Mouse (Mus musculus) CH12.LX (cell line): ENCODE measurements around the gene Tmem82. TPM values are rescaled to one million over a fixed set of nuclear protein-coding genes. Genes with fewer than 3 reads are reported as not detected.

Experiments
- DNase-seq: peaks from one replicate; pipeline ENCODE4 v3.0.0-alpha.2; 2013; ENCODE audit errors: extremely low read depth
- H3K27ac ChIP-seq: 2 replicates; pipeline ENCODE4 v1.5.1; 2012; ENCODE audit warnings: low read depth, mild to moderate bottlenecking, control low read depth, moderate library complexity; ENCODE audit not compliant: insufficient read depth
- H3K27me3 ChIP-seq: replicated peaks from 2 replicates; pipeline ENCODE3; 2012; ENCODE audit warnings: inconsistent platforms
- H3K36me3 ChIP-seq, 2 experiments: replicated peaks in 1 of 2; 2 replicates each; pipeline versions ENCODE3 to v1.6.1; 2012; ENCODE audit warnings: inconsistent platforms in 1 of 2, low read length in 1 of 2, mild to moderate bottlenecking in 1 of 2, mixed read lengths in 1 of 2, moderate library complexity in 1 of 2; ENCODE audit not compliant: control insufficient read depth in 1 of 2, insufficient read depth in 1 of 2
- H3K4me1 ChIP-seq, 2 experiments: 2 replicates each; pipeline ENCODE4 v1.6.1; 2012; ENCODE audit warnings: inconsistent platforms in 1 of 2, moderate library complexity in 1 of 2; ENCODE audit not compliant: insufficient read depth in 2 of 2, control insufficient read depth in 1 of 2
- H3K4me2 ChIP-seq: 2 replicates; pipeline ENCODE4 v1.6.1; 2012; ENCODE audit warnings: low read depth, mild to moderate bottlenecking, control low read depth; ENCODE audit not compliant: poor library complexity, insufficient read depth, severe bottlenecking
- H3K4me3 ChIP-seq, 3 experiments: fragments of 150-350 bp in 1 of 3; sonication (generic) in 1 of 3; replicated peaks in 1 of 3; 2 replicates each; pipeline versions ENCODE3 to v1.5.1; 2011 to 2012; ENCODE audit warnings: low read depth in 2 of 3, low read length in 2 of 3, mild to moderate bottlenecking in 2 of 3, moderate library complexity in 2 of 3, control low read depth in 1 of 3, improper control_type of control experiment in 1 of 3, inconsistent platforms in 1 of 3, mixed read lengths in 1 of 3; ENCODE audit not compliant: poor library complexity in 1 of 3
- H3K79me2 ChIP-seq: replicated peaks from 2 replicates; pipeline ENCODE4 v1.6.1; 2012; ENCODE audit warnings: mild to moderate bottlenecking, moderate library complexity; ENCODE audit not compliant: control insufficient read depth, poor library complexity, insufficient read depth, severe bottlenecking; ENCODE audit errors: extremely low read depth
- H3K9ac ChIP-seq: 2 replicates; pipeline ENCODE4 v1.6.1; 2012; ENCODE audit warnings: low read depth, mild to moderate bottlenecking, control low read depth, moderate library complexity; ENCODE audit not compliant: insufficient read depth
- H3K9me3 ChIP-seq: replicated peaks from 2 replicates; pipeline ENCODE3; 2012; ENCODE audit warnings: low read length, inconsistent platforms, mixed read lengths
- BHLHE40 ChIP-seq: IDR thresholded peaks from 2 replicates; pipeline ENCODE4 v1.6.1; 2011; ENCODE audit warnings: mild to moderate bottlenecking, low read depth, low read length, improper control_type of control experiment
- CHD1 ChIP-seq: IDR thresholded peaks from 2 replicates; pipeline ENCODE4 v1.6.1; 2012; ENCODE audit warnings: low read depth, low read length, improper control_type of control experiment, inconsistent platforms
- ELF1 ChIP-seq: IDR thresholded peaks from 2 replicates; pipeline ENCODE4 v1.6.1; 2014; ENCODE audit warnings: low read depth, mild to moderate bottlenecking, inconsistent platforms, low read length, improper control_type of control experiment
- EP300 ChIP-seq: IDR thresholded peaks from 2 replicates; pipeline ENCODE4 v1.6.1; 2011; ENCODE audit warnings: low read length, improper control_type of control experiment
- GABPA ChIP-seq: IDR thresholded peaks from 2 replicates; pipeline ENCODE4 v1.6.1; 2012; ENCODE audit warnings: low read depth, low read length, improper control_type of control experiment, inconsistent platforms; ENCODE audit not compliant: insufficient replicate concordance
- IRF4 ChIP-seq: IDR thresholded peaks from 2 replicates; pipeline ENCODE4 v1.6.1; 2014; ENCODE audit warnings: low read depth, mild to moderate bottlenecking, inconsistent platforms, low read length, improper control_type of control experiment
- JUN ChIP-seq: IDR thresholded peaks from 2 replicates; pipeline ENCODE4 v1.6.1; 2011; ENCODE audit warnings: low read depth, mild to moderate bottlenecking, low read length, improper control_type of control experiment, moderate library complexity; ENCODE audit not compliant: insufficient read depth
- JUND ChIP-seq: conservative IDR thresholded peaks from 2 replicates; pipeline ENCODE4 v1.6.1; 2011; ENCODE audit warnings: low read depth, low read length, improper control_type of control experiment
- MAFK ChIP-seq: IDR thresholded peaks from 2 replicates; pipeline ENCODE4 v1.6.1; 2011; ENCODE audit warnings: low read length, improper control_type of control experiment; ENCODE audit not compliant: insufficient replicate concordance
- MAX ChIP-seq: IDR thresholded peaks from 2 replicates; pipeline ENCODE4 v1.6.1; 2011; ENCODE audit warnings: low read length, improper control_type of control experiment
- MEF2A ChIP-seq: IDR thresholded peaks from 2 replicates; pipeline ENCODE4 v1.6.1; 2014; ENCODE audit warnings: low read depth, mild to moderate bottlenecking, inconsistent platforms, low read length, improper control_type of control experiment, borderline replicate concordance
- MXI1 ChIP-seq: IDR thresholded peaks from 2 replicates; pipeline ENCODE4 v1.6.1; 2011; ENCODE audit warnings: mild to moderate bottlenecking, low read depth, low read length, improper control_type of control experiment
- PAX5 ChIP-seq: IDR thresholded peaks from 2 replicates; pipeline ENCODE4 v1.6.1; 2012; ENCODE audit warnings: low read length, inconsistent platforms, mixed read lengths
- POLR2AphosphoS2 ChIP-seq: IDR thresholded peaks from 2 replicates; pipeline ENCODE4 v1.6.1; 2011; ENCODE audit warnings: low read depth, low read length, improper control_type of control experiment
- RAD21 ChIP-seq: IDR thresholded peaks from 2 replicates; pipeline ENCODE4 v1.6.1; 2011; ENCODE audit warnings: low read depth, mild to moderate bottlenecking, low read length, improper control_type of control experiment, moderate library complexity
- RCOR1 ChIP-seq: conservative IDR thresholded peaks from 2 replicates; pipeline ENCODE4 v1.6.1; 2012; ENCODE audit warnings: low read depth, mild to moderate bottlenecking, inconsistent platforms, low read length, improper control_type of control experiment
- SIN3A ChIP-seq: IDR thresholded peaks from 2 replicates; pipeline ENCODE4 v1.6.1; 2012; ENCODE audit warnings: low read length, improper control_type of control experiment, inconsistent platforms
- SMC3 ChIP-seq: IDR thresholded peaks from 2 replicates; pipeline ENCODE4 v1.6.1; 2011; ENCODE audit warnings: low read depth, low read length, improper control_type of control experiment
- TBP ChIP-seq: conservative IDR thresholded peaks from 2 replicates; pipeline ENCODE4 v1.6.1; 2011; ENCODE audit warnings: low read depth, low read length, improper control_type of control experiment
- ZC3H11A ChIP-seq: IDR thresholded peaks from 2 replicates; pipeline ENCODE4 v1.6.1; 2012; ENCODE audit warnings: low read depth, mild to moderate bottlenecking, inconsistent platforms, low read length, improper control_type of control experiment
- ZKSCAN1 ChIP-seq: IDR thresholded peaks from 2 replicates; pipeline ENCODE4 v1.6.1; 2012; ENCODE audit warnings: low read depth, inconsistent platforms, low read length, improper control_type of control experiment, borderline replicate concordance
- ZNF384 ChIP-seq: IDR thresholded peaks from 2 replicates; pipeline ENCODE4 v1.6.1; 2012; ENCODE audit warnings: low read depth, low read length, improper control_type of control experiment, inconsistent platforms
- dilution Hi-C: fragments of 300-500 bp; cut with MboI; formaldehyde crosslinking; loops from 2 replicates; pipeline ENCODE4 v1.14.3; 2020; ENCODE audit warnings: low sequenced_read_pairs; ENCODE audit not compliant: extremely low pct_unique_long_range_greater_than_20kb, extremely low pct_ligation_motif_present
- in situ Hi-C: fragments of 300-500 bp; cut with MboI; formaldehyde crosslinking; loops from 3 replicates; pipeline ENCODE4 v1.14.3; 2019; ENCODE audit warnings: low sequenced_read_pairs, low pct_ligation_motif_present, low pct_unique_long_range_greater_than_20kb, mixed read lengths
- polyA plus RNA-seq: library from polyadenylated mRNA; unstranded; fragments of >175 nt; gene quantifications from 2 replicates; pipeline ENCODE4 v1.2.1, GENCODE M21; 2012; ENCODE audit warnings: low read depth; ENCODE audit not compliant: insufficient read length
- total RNA-seq, 2 experiments: library from RNA; depleted of rRNA; stranded (reverse); fragments of 300-350 nt in 1 of 2; fragments of >200 nt in 1 of 2; gene quantifications; 2 replicates each; pipeline ENCODE4 v1.2.3; 2012 to 2014

The Tmem82 gene
- total and polyA plus RNA-seq, 3 experiments, result 0.68 to 5.2 (median 2.7) TPM

GRCm38 (mm10) chr4:141605861-141606260, 12.6 kb downstream of the Tmem82 start, which contains the start of gene Fblim1 (continued):
- TF ChIP-seq MXI1 (no peak), JUN (peak; percentile 36; the same call in 1 of the 2 replicates), EP300 (peak; percentile 29; the same call in 1 of the 2 replicates), GABPA (no peak), MAFK (no peak), ZKSCAN1 (no peak), POLR2AphosphoS2 (no peak), JUND (0 out of 2 replicates have a peak, but pooled peaks have one; percentile 19), ZNF384 (no peak), ELF1 (no peak), RAD21 (no peak), TBP (no peak), IRF4 (no peak)

- peaks cover 7 to 15% of the 10 kb centered on the region in 2 experiments for H3K4me1 ChIP-seq
- TF ChIP-seq POLR2AphosphoS2, result no peak
- TF ChIP-seq PAX5, result no peak
- TF ChIP-seq ZNF384, result no peak
- TF ChIP-seq JUN, result no peak
- no peak for TF ChIP-seq MAX
- no peak for TF ChIP-seq ZC3H11A
- no peak for TF ChIP-seq CHD1
- TF ChIP-seq MEF2A, result no peak
- TF ChIP-seq RAD21, result no peak
- TF ChIP-seq SMC3, result no peak
- no peak for TF ChIP-seq BHLHE40
- no peak for TF ChIP-seq RCOR1
- H3K4me3 ChIP-seq, result no peak overlapping the region
- H3K9me3 ChIP-seq, result peaks cover 6% of the 10 kb centered on the region
- H3K9ac ChIP-seq, result no peak overlapping the region
- H3K4me2 ChIP-seq, result no peak overlapping the region
- no peaks in the 10 kb centered on the region for H3K79me2 ChIP-seq
- no peaks in the 10 kb centered on the region for H3K36me3 ChIP-seq
- H3K27me3 ChIP-seq, result no peaks in the 10 kb centered on the region
- no peak overlapping the region for H3K27ac ChIP-seq
- dilution Hi-C loops (no loop called here), in situ Hi-C loops (no loop called here)
- no peak for DNase-seq
Measured at GRCm38 (mm10) chr4:141605421-141605820, 13.0 kb downstream of the Tmem82 start.

GRCm38 (mm10) chr4:141604493-141604892, 13.9 kb downstream of the Tmem82 start:
- in situ Hi-C loops, result no loop called here
- peaks cover 11 to 18% of the 10 kb centered on the region in 2 experiments for H3K4me1 ChIP-seq

More at GRCm38 (mm10) chr4:141604493-141604892, 13.9 kb downstream of the Tmem82 start:
- H3K9ac ChIP-seq, result no peak overlapping the region
- H3K27me3 ChIP-seq, result no peaks in the 10 kb centered on the region
- no peak overlapping the region for H3K27ac ChIP-seq
- no peak overlapping the region for H3K4me2 ChIP-seq
- no peak for DNase-seq
- no peak overlapping the region for H3K4me3 ChIP-seq
- H3K36me3 ChIP-seq, result no peaks in the 10 kb centered on the region
- no peak for TF ChIP-seq SIN3A
- TF ChIP-seq, all 38 proteins: peak for 0
- H3K79me2 ChIP-seq, result no peaks in the 10 kb centered on the region
- H3K9me3 ChIP-seq, result peaks cover 6% of the 10 kb centered on the region
- dilution Hi-C loops, result no loop called here
